Mouse (Mus musculus) midbrain, embryonic 11.5 days (tissue): ENCODE data around the gene Notch3. TPM values are rescaled to one million over a fixed set of nuclear protein-coding genes. Genes with fewer than 3 reads are reported as not detected.

ENCODE experiments used
- ATAC-seq: fragments of 200-750 bp; cut with Nextera tagmentation; 2 replicates; pipeline ENCODE4 v1.8.0; 2017; ENCODE audit warnings: moderate TSS enrichment, moderate library complexity; ENCODE audit not compliant: low FRiP score
- DNase-seq: peaks from one replicate; pipeline ENCODE4 v3.0.0; 2015; ENCODE audit warnings: low spot score; ENCODE audit errors: missing footprints
- H3K27ac ChIP-seq: fragments of 300-500 bp; sonication (generic); 2 replicates; pipeline ENCODE4 v1.5.1; 2014; ENCODE audit warnings: low read depth, low read length
- H3K27me3 ChIP-seq: fragments of 300-500 bp; sonication (generic); 2 replicates; pipeline ENCODE4 v1.6.1; 2014; ENCODE audit warnings: mild to moderate bottlenecking, low read length, moderate library complexity, mixed read lengths; ENCODE audit not compliant: control insufficient read depth, insufficient read depth
- H3K36me3 ChIP-seq: fragments of 300-500 bp; sonication (generic); 2 replicates; pipeline ENCODE4 v1.6.1; 2014; ENCODE audit warnings: mild to moderate bottlenecking, low read length, moderate library complexity, mixed read lengths; ENCODE audit not compliant: control insufficient read depth, insufficient read depth
- H3K4me1 ChIP-seq: fragments of 300-500 bp; sonication (generic); 2 replicates; pipeline ENCODE4 v1.6.1; 2014; ENCODE audit warnings: low read length; ENCODE audit not compliant: control insufficient read depth, insufficient read depth
- H3K4me2 ChIP-seq: fragments of 300-500 bp; sonication (generic); 2 replicates; pipeline ENCODE4 v1.6.1; 2014; ENCODE audit warnings: mild to moderate bottlenecking, moderate library complexity
- H3K4me3 ChIP-seq: fragments of 300-500 bp; sonication (generic); 2 replicates; pipeline ENCODE4 v1.5.1; 2014; ENCODE audit warnings: low read depth, low read length
- H3K9ac ChIP-seq: fragments of 300-500 bp; sonication (generic); 2 replicates; pipeline ENCODE4 v1.6.1; 2014; ENCODE audit warnings: low read length
- H3K9me3 ChIP-seq: fragments of 300-500 bp; sonication (generic); 2 replicates; pipeline ENCODE4 v1.6.1; 2016; ENCODE audit warnings: low read length; ENCODE audit not compliant: control insufficient read depth
- WGBS: fragments of 180-500 bp; shearing (Covaris S2); extraction: QIAGEN DNeasy Blood & Tissue Kit; methylation state at CpG from one replicate; pipeline ENCODE4 v1.1.7; 2014; 5-methylcytosine and 5-hydroxymethylcytosine counted together
- polyA plus RNA-seq: library from polyadenylated mRNA; unstranded; fragments of >200 nt; fragmentation: Nextera tagmentation; extraction: Ambion mirVana; gene quantifications from 2 replicates; pipeline ENCODE4 v1.2.1, GENCODE M21; 2014

Notch3 gene
- polyA plus RNA-seq, 1 experiment from 2014 or later, result 21.4 TPM

DNA sequence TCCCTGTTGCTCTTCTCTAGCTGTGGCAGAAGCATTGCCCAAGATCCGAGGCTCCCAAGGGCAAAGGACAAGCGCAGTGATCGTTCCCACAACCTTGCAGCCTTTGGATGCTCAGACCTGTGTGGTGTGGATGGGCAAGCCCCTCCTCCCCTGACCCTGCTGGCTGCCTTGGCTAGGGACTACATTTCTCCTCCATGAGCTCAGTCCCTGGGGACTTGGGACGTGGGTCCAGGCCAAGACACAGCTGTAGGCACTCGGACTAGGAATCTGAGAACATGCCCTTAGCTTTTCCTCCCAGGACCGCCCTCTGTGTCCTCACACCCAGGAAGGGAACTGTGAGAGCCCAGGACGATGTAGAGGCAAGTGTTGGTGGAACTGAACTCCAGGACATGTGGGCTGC lies 6.5 kb upstream of the Notch3 start:
- H3K36me3 ChIP-seq, result no peaks in the 10 kb centered on the region
- no peaks in the 10 kb centered on the region for H3K27me3 ChIP-seq
- no peaks in the 10 kb centered on the region for H3K4me1 ChIP-seq
- DNase-seq (no peak), ATAC-seq (no peak)
- H3K27ac ChIP-seq, result no peak overlapping the region
- H3K9ac ChIP-seq, result no peak overlapping the region
- no peak overlapping the region for H3K4me3 ChIP-seq
- H3K9me3 ChIP-seq, result no peaks in the 10 kb centered on the region
- H3K4me2 ChIP-seq, result no peak overlapping the region
- WGBS, result 62% methylated on average over 7 of the region's 7 CpGs

DNA sequence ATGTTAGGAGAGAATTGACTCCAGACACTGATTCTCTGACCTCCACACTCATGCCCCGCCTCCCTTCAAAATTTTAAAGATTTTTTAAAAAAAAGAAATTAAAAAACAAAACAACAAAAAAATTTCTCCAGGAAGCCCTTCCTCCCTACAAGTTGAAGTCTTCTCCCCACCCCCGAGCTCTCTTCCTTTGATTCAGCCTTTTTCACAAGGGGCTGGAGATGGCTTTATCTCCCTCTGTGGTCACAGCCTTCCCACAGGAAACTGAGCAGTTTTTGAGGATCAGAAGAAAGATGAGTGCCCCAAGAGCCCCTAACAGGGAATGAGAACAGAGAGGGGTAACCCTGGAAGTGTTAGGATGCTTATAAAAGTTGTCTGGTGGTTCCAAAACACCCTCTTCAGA lies 5.8 kb upstream of the Notch3 start:
- H3K9ac ChIP-seq, result no peak overlapping the region
- DNase-seq (no peak), ATAC-seq (no peak)
- H3K27ac ChIP-seq, result no peak overlapping the region
- 78% methylated on average over 2 of the region's 2 CpGs for WGBS
- no peaks in the 10 kb centered on the region for H3K4me1 ChIP-seq
- H3K9me3 ChIP-seq, result no peaks in the 10 kb centered on the region
- no peaks in the 10 kb centered on the region for H3K36me3 ChIP-seq
- no peaks in the 10 kb centered on the region for H3K27me3 ChIP-seq
- H3K4me2 ChIP-seq, result no peak overlapping the region
- no peak overlapping the region for H3K4me3 ChIP-seq

GRCm38 (mm10) chr17:32169518-32170225 lies 3.0 kb upstream of the Notch3 start:
- no peaks in the 10 kb centered on the region for H3K27me3 ChIP-seq
- no peak overlapping the region for H3K4me2 ChIP-seq
- peaks cover 9% of the 10 kb centered on the region for H3K4me1 ChIP-seq
- no peak overlapping the region for H3K4me3 ChIP-seq
- no peaks in the 10 kb centered on the region for H3K9me3 ChIP-seq
- DNase-seq, result no peak
- WGBS, result 86% methylated on average over 4 of the region's 4 CpGs
- ATAC-seq, result no peak
- no peak overlapping the region for H3K9ac ChIP-seq
- no peaks in the 10 kb centered on the region for H3K36me3 ChIP-seq
- no peak overlapping the region for H3K27ac ChIP-seq

GRCm38 (mm10) chr17:32165803-32166595 lies 653 bp downstream of the Notch3 start:
- WGBS, result 1% methylated on average over 24 of the region's 43 CpGs
- peak overlapping the region; percentile 93 for H3K9ac ChIP-seq
- peaks cover 37% of the 10 kb centered on the region for H3K4me1 ChIP-seq
- ATAC-seq (peak; percentile 87), DNase-seq (peak; percentile 100)
- H3K27ac ChIP-seq, result peak overlapping the region; percentile 93
- H3K9me3 ChIP-seq, result no peaks in the 10 kb centered on the region
- H3K27me3 ChIP-seq, result no peaks in the 10 kb centered on the region
- no peaks in the 10 kb centered on the region for H3K36me3 ChIP-seq
- peak overlapping the region; percentile 75 for H3K4me3 ChIP-seq
- peak overlapping the region; percentile 64 for H3K4me2 ChIP-seq

DNA sequence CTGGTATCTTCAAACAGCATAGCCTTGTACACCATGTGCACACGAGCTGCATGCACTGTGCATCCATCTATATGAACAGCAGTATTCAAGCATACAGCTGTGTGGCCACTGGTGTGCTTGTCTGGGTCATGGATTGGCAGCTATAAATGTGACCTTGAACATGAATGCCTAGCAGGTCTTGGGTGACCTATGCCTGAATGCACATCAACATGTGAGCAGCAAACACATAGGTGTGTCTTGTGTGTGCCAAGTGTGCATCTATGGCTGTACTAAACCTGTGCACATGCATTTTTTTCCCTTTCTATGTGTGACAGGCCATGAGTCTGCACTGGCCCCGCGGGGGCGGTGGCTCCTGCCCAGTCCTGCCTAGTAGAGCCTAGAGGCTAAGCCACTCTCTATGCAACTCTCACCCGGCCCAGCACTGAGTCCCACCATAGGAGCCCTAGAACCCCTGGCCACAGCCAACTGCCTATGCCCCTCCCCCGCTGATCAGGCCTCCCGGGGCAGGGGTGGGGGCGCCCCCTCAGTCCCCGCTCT lies 1.3 kb downstream of the Notch3 start:
- H3K4me2 ChIP-seq, result peak overlapping the region; percentile 64
- peak overlapping the region; percentile 93 for H3K9ac ChIP-seq
- peak overlapping the region; percentile 75 for H3K4me3 ChIP-seq
- no peaks in the 10 kb centered on the region for H3K36me3 ChIP-seq
- peak; percentile 86 for ATAC-seq
- 5% methylated on average over 9 of the region's 9 CpGs for WGBS
- H3K27ac ChIP-seq, result peak overlapping the region; percentile 93
- DNase-seq, result no peak
- no peaks in the 10 kb centered on the region for H3K9me3 ChIP-seq
- peaks cover 37% of the 10 kb centered on the region for H3K4me1 ChIP-seq
- no peaks in the 10 kb centered on the region for H3K27me3 ChIP-seq

GRCm38 (mm10) chr17:32164780-32165179 lies 1.9 kb downstream of the Notch3 start:
- no peak for DNase-seq
- H3K4me1 ChIP-seq, result peaks cover 37% of the 10 kb centered on the region
- no peaks in the 10 kb centered on the region for H3K27me3 ChIP-seq
- H3K4me2 ChIP-seq, result peak overlapping the region; percentile 64
- peak overlapping the region; percentile 75; the same call in 1 of the 2 replicates for H3K4me3 ChIP-seq
- no peaks in the 10 kb centered on the region for H3K36me3 ChIP-seq
- H3K9ac ChIP-seq, result peak overlapping the region; percentile 93
- ATAC-seq, result no peak
- H3K27ac ChIP-seq, result peak overlapping the region; percentile 93
- no peaks in the 10 kb centered on the region for H3K9me3 ChIP-seq

- Histone ChIP-seq H3K27ac (peak overlapping the region; percentile 17), H3K27me3 (no peaks in the 10 kb centered on the region), H3K9ac (peak overlapping the region; percentile 2; the same call in 1 of the 2 replicates), H3K4me1 (peaks cover 37% of the 10 kb centered on the region), H3K36me3 (no peaks in the 10 kb centered on the region), H3K4me3 (no peak overlapping the region), H3K4me2 (peak overlapping the region; percentile 12), H3K9me3 (no peaks in the 10 kb centered on the region)
- 74% methylated on average over 6 of the region's 6 CpGs for WGBS
- no peak for ATAC-seq
- no peak for DNase-seq
These were observed 2.6 kb downstream of the Notch3 start for GRCm38 (mm10) chr17:32163910-32164650.

- DNase-seq (peak; percentile 98), ATAC-seq (no peak)
- H3K36me3 ChIP-seq, result peaks cover 4% of the 10 kb centered on the region
- H3K27me3 ChIP-seq, result no peaks in the 10 kb centered on the region
- peak overlapping the region; percentile 50 for H3K4me3 ChIP-seq
- no peaks in the 10 kb centered on the region for H3K9me3 ChIP-seq
- WGBS, result 2% methylated on average over 56 of the region's 58 CpGs
- H3K4me1 ChIP-seq, result peaks cover 37% of the 10 kb centered on the region
- H3K9ac ChIP-seq, result peak overlapping the region; percentile 72
- H3K4me2 ChIP-seq, result peak overlapping the region; percentile 90
- no peak overlapping the region for H3K27ac ChIP-seq
These were observed 4.4 kb downstream of the Notch3 start for GRCm38 (mm10) chr17:32162112-32162850.
